Mouse (Mus musculus): Measurements from ENCODE around the gene Kcnj12.

GRCm38 (mm10) chr11:61023416-61024200 is 1.2 kb downstream of the Kcnj12 start:
- TF ChIP-seq POLR2A (IDR thresholded peaks at IDR 0.05; ENCODE audit: insufficient read length, low read depth) (no peak), MAX (IDR thresholded peaks at IDR 0.05; ENCODE audit: low read depth) (no peak), USF1 (IDR thresholded peaks at IDR 0.05; ENCODE audit: low read depth) (no peak), E2F4 (IDR thresholded peaks at IDR 0.05; ENCODE audit: insufficient read depth) (no peak), POLR2AphosphoS2 (IDR thresholded peaks at IDR 0.05; ENCODE audit: insufficient read length, low read depth) (no peak), SRF (IDR thresholded peaks at IDR 0.05; ENCODE audit: control insufficient read depth, insufficient read length, low read depth) (no peak), TCF12 (IDR thresholded peaks at IDR 0.05; ENCODE audit: insufficient read depth, poor library complexity, severe bottlenecking) (no peak)
